Mouse (Mus musculus) liver, adult 2 months (tissue): ENCODE data around the gene Tnik. TPM values are rescaled to one million over a fixed set of nuclear protein-coding genes. Genes with fewer than 3 reads are reported as not detected.

Source experiments
- DNase-seq: peaks from one replicate; pipeline ENCODE4 v3.0.0-alpha.2; 2011; ENCODE audit warnings: low read depth, low spot score; ENCODE audit errors: extremely low read depth
- H3K27ac ChIP-seq: fragments of 200-500 bp; replicated peaks from 2 replicates; pipeline ENCODE4 v1.5.1; 2012; ENCODE audit warnings: low read depth, mild to moderate bottlenecking, control low read depth, inconsistent platforms, low read length; ENCODE audit not compliant: insufficient read depth
- H3K27me3 ChIP-seq: fragments of 200-500 bp; 2 replicates; pipeline ENCODE4 v1.6.1; 2012; ENCODE audit warnings: mild to moderate bottlenecking, moderate library complexity, low read length, inconsistent platforms; ENCODE audit not compliant: control insufficient read depth, insufficient read depth
- H3K36me3 ChIP-seq: fragments of 200-500 bp; 2 replicates; pipeline ENCODE4 v1.6.1; 2012; ENCODE audit warnings: low read length, inconsistent platforms; ENCODE audit not compliant: control insufficient read depth, insufficient read depth
- H3K4me1 ChIP-seq: fragments of 200-500 bp; 2 replicates; pipeline ENCODE4 v1.6.1; 2011; ENCODE audit warnings: low read length; ENCODE audit not compliant: control insufficient read depth, insufficient read depth
- H3K4me3 ChIP-seq: fragments of 200-500 bp; 2 replicates; pipeline ENCODE4 v1.5.1; 2011; ENCODE audit warnings: low read depth, mild to moderate bottlenecking, control low read depth, low read length, moderate library complexity; ENCODE audit not compliant: insufficient read depth
- H3K79me2 ChIP-seq: fragments of 200-500 bp; 2 replicates; pipeline ENCODE4 v1.6.1; 2012; ENCODE audit warnings: inconsistent platforms, mild to moderate bottlenecking, low read length, moderate library complexity; ENCODE audit not compliant: control insufficient read depth, insufficient read depth
- H3K9ac ChIP-seq: fragments of 200-500 bp; 2 replicates; pipeline ENCODE4 v1.6.1; 2012; ENCODE audit warnings: low read depth, mild to moderate bottlenecking, control low read depth, inconsistent platforms, low read length
- CTCF ChIP-seq: fragments of 200-500 bp; IDR thresholded peaks from 2 replicates; pipeline ENCODE4 v1.5.1; 2011; ENCODE audit warnings: low read depth, low read length, control low read depth
- POLR2A ChIP-seq: fragments of 200-500 bp; IDR thresholded peaks from 2 replicates; pipeline ENCODE4 v1.6.1; 2011; ENCODE audit warnings: low read length, control low read depth; ENCODE audit not compliant: insufficient read depth; ENCODE audit errors: extremely low read depth
- WGBS: fragments of 180-500 bp; shearing (Covaris S2); methylation state at CpG from one replicate; pipeline ENCODE4 v1.1.7; 2018; 5-methylcytosine and 5-hydroxymethylcytosine counted together
- polyA plus RNA-seq: library from polyadenylated mRNA; depleted of rRNA; stranded (reverse); fragments of >200 nt; gene quantifications from 2 replicates; pipeline ENCODE4 v1.2.3, GENCODE M21; 2012
- total RNA-seq: library from RNA; depleted of rRNA; stranded (reverse); fragments of >200 nt; gene quantifications from 2 replicates; pipeline ENCODE4 v1.2.3, GENCODE M21; 2014

Tnik gene
- total and polyA plus RNA-seq, 2 experiments, result 1.2 to 2.8 TPM

- 95% methylated on average over 3 of the region's 3 CpGs for WGBS
These were observed 234.5 kb downstream of the Tnik start for GRCm38 (mm10) chr3:28497503-28497857.

GRCm38 (mm10) chr3:28502697-28503096 is 239.7 kb downstream of the Tnik start:
- WGBS, result 94% methylated on average over 3 of the region's 3 CpGs
- Histone ChIP-seq H3K9ac (no peak overlapping the region), H3K4me3 (no peak overlapping the region), H3K27ac (no peak overlapping the region), H3K27me3 (no peaks in the 10 kb centered on the region), H3K4me1 (no peaks in the 10 kb centered on the region), H3K36me3 (no peaks in the 10 kb centered on the region), H3K79me2 (no peaks in the 10 kb centered on the region)
- DNase-seq, result no peak
- TF ChIP-seq POLR2A (no peak), CTCF (no peak)

More at GRCm38 (mm10) chr3:28497503-28497857, 234.5 kb downstream of the Tnik start:
- DNase-seq, result no peak
- Histone ChIP-seq H3K4me1 (no peaks in the 10 kb centered on the region), H3K4me3 (no peak overlapping the region), H3K79me2 (no peaks in the 10 kb centered on the region), H3K36me3 (no peaks in the 10 kb centered on the region), H3K27ac (no peak overlapping the region), H3K9ac (no peak overlapping the region), H3K27me3 (no peaks in the 10 kb centered on the region)
- TF ChIP-seq POLR2A, result no peak
- TF ChIP-seq CTCF, result no peak

GRCm38 (mm10) chr3:28509337-28509935 is 246.4 kb downstream of the Tnik start:
- DNase-seq, result no peak
- H3K27ac ChIP-seq, result no peak overlapping the region
- no peaks in the 10 kb centered on the region for H3K36me3 ChIP-seq
- no peak overlapping the region for H3K9ac ChIP-seq
- no peak overlapping the region for H3K4me3 ChIP-seq
- no peaks in the 10 kb centered on the region for H3K79me2 ChIP-seq
- no peaks in the 10 kb centered on the region for H3K27me3 ChIP-seq
- H3K4me1 ChIP-seq, result no peaks in the 10 kb centered on the region
- TF ChIP-seq CTCF, result no peak
- no peak for TF ChIP-seq POLR2A
- WGBS, result 86% methylated on average over 6 of the region's 6 CpGs

- DNase-seq, result no peak
- TF ChIP-seq POLR2A (no peak), CTCF (no peak)
- Histone ChIP-seq H3K36me3 (no peaks in the 10 kb centered on the region), H3K4me1 (no peaks in the 10 kb centered on the region), H3K79me2 (no peaks in the 10 kb centered on the region), H3K27me3 (no peaks in the 10 kb centered on the region), H3K9ac (no peak overlapping the region), H3K27ac (no peak overlapping the region), H3K4me3 (no peak overlapping the region)
- 75% methylated on average over 6 of the region's 6 CpGs for WGBS
These were observed 260.0 kb downstream of the Tnik start for GRCm38 (mm10) chr3:28523004-28523482.

GRCm38 (mm10) chr3:28523541-28524165 is 260.6 kb downstream of the Tnik start:
- Histone ChIP-seq H3K4me1 (no peaks in the 10 kb centered on the region), H3K36me3 (no peaks in the 10 kb centered on the region), H3K79me2 (no peaks in the 10 kb centered on the region), H3K4me3 (no peak overlapping the region), H3K27ac (no peak overlapping the region), H3K27me3 (no peaks in the 10 kb centered on the region), H3K9ac (no peak overlapping the region)
- 67% methylated on average over 4 of the region's 4 CpGs for WGBS
- DNase-seq, result no peak
- TF ChIP-seq POLR2A (no peak), CTCF (no peak)

- WGBS, result 90% methylated on average over 3 of the region's 3 CpGs
- DNase-seq, result no peak
- Histone ChIP-seq H3K27me3 (no peaks in the 10 kb centered on the region), H3K4me3 (no peak overlapping the region), H3K27ac (no peak overlapping the region), H3K79me2 (no peaks in the 10 kb centered on the region), H3K4me1 (no peaks in the 10 kb centered on the region), H3K9ac (no peak overlapping the region), H3K36me3 (no peaks in the 10 kb centered on the region)
- TF ChIP-seq CTCF (no peak), POLR2A (no peak)
These were observed 261.5 kb downstream of the Tnik start for GRCm38 (mm10) chr3:28524562-28524961.
